Mouse (Mus musculus) C2C12 (cell line): Measurements from ENCODE around the gene Il6ra. TPM values are rescaled to one million over a fixed set of nuclear protein-coding genes. Genes with fewer than 3 reads are reported as not detected.

Source experiments
- H3K27me3 ChIP-seq: one replicate; pipeline ENCODE4 v1.6.1; 2011; ENCODE audit not compliant: control insufficient read depth, insufficient read depth, insufficient read length
- H3K36me3 ChIP-seq: one replicate; pipeline ENCODE4 v1.6.1; 2011; ENCODE audit not compliant: control insufficient read depth, insufficient read depth
- H3K4me3 ChIP-seq: one replicate; pipeline ENCODE4 v1.5.1; 2011; ENCODE audit warnings: mild to moderate bottlenecking, control low read depth; ENCODE audit not compliant: poor library complexity, insufficient read depth, severe bottlenecking
- H3K79me2 ChIP-seq: one replicate; pipeline ENCODE4 v1.6.1; 2011; ENCODE audit not compliant: control insufficient read depth, insufficient read depth
- H3K79me3 ChIP-seq: one replicate; pipeline ENCODE4 v1.6.1; 2011; ENCODE audit warnings: low read depth, control low read depth
- H3ac ChIP-seq: one replicate; pipeline ENCODE3; 2011; ENCODE audit warnings: low read depth; ENCODE audit not compliant: control insufficient read depth, insufficient read length
- CEBPB ChIP-seq: IDR thresholded peaks from one replicate; pipeline ENCODE4 v1.6.1; 2011; ENCODE audit warnings: low read depth, mild to moderate bottlenecking, control low read depth, moderate library complexity
- CTCF ChIP-seq: IDR thresholded peaks from one replicate; pipeline ENCODE4 v1.5.1; 2011; ENCODE audit not compliant: control insufficient read depth, insufficient read depth, insufficient read length
- FOSL1 ChIP-seq: IDR thresholded peaks from one replicate; pipeline ENCODE4 v1.8.0; 2011; ENCODE audit warnings: mild to moderate bottlenecking, low read length; ENCODE audit not compliant: poor library complexity, insufficient read depth, severe bottlenecking
- MAX ChIP-seq: IDR thresholded peaks from one replicate; pipeline ENCODE4 v1.6.1; 2011; ENCODE audit warnings: mild to moderate bottlenecking, control low read depth
- MYOD1 ChIP-seq: IDR thresholded peaks from one replicate; pipeline ENCODE4 v1.6.1; 2011; ENCODE audit warnings: low read depth; ENCODE audit not compliant: control insufficient read depth, insufficient read length
- MYOG ChIP-seq: IDR thresholded peaks from one replicate; pipeline ENCODE4 v1.6.1; 2011; ENCODE audit not compliant: control insufficient read depth, insufficient read length; ENCODE audit errors: extremely low read depth
- USF1 ChIP-seq: IDR thresholded peaks from one replicate; pipeline ENCODE4 v1.6.1; 2011; ENCODE audit warnings: low read depth, mild to moderate bottlenecking, control low read depth, moderate library complexity
- polyA plus RNA-seq: library from polyadenylated mRNA; unstranded; fragments of >200 nt; fragmentation: generic; extraction: Trizol; gene quantifications from one replicate; pipeline ENCODE4 v1.2.1, GENCODE M21; 2012; ENCODE audit warnings: missing spikeins

The Il6ra gene
- polyA plus RNA-seq, 1 experiment: 1.2 TPM

DNA sequence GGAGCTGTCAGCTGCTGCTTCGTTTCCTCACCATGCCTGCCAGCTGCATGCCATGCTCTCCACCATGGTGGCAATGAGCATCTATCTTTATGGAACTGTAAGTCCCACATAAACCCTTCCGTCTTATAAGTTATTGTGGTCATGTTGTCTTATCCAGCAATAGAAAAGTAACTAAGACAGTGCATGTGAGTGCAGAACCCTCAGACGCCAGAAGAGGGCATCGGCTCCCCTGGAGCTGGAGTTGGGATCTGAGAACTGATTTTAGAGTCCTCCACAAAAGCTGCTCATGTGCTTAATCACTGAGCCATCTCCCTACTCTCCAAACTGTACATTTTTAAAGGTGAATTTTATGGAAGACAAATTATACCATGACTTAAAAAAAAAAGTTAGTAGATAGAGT, 95.9 kb downstream of the Il6ra start:
- TF ChIP-seq USF1 (no peak), CEBPB (no peak), FOSL1 (no peak), CTCF (no peak), MYOD1 (no peak), MAX (no peak), MYOG (no peak)
- Histone ChIP-seq H3K4me3 (no peak overlapping the region), H3K79me3 (no peaks in the 10 kb centered on the region), H3ac (no peak overlapping the region), H3K36me3 (no peaks in the 10 kb centered on the region), H3K27me3 (peaks cover 56% of the 10 kb centered on the region), H3K79me2 (no peaks in the 10 kb centered on the region)

Other genes with a start within 250 kb of the Il6ra start
- 10.1 TPM for gene Adar, start 198.2 kb downstream of the Il6ra start, polyA plus RNA-seq
- gene Chrnb2, start 148.6 kb downstream of the Il6ra start, polyA plus RNA-seq: 0.21 TPM
- 49.2 TPM for gene Ube2q1, start 139.6 kb downstream of the Il6ra start, polyA plus RNA-seq
- not detected for gene She, start 81.8 kb downstream of the Il6ra start, polyA plus RNA-seq
- gene Atp8b2, start 50.3 kb upstream of the Il6ra start, polyA plus RNA-seq: 26.8 TPM
- gene Hax1, start 85.6 kb upstream of the Il6ra start, polyA plus RNA-seq: 296 TPM
- gene 4933434E20Rik, start 138.4 kb upstream of the Il6ra start, polyA plus RNA-seq: 67.6 TPM
- gene Ubap2l, start 139.4 kb upstream of the Il6ra start, polyA plus RNA-seq: 110 TPM
- 341 TPM for gene Tpm3, start 159.5 kb upstream of the Il6ra start, polyA plus RNA-seq
- gene Nup210l, start 190.9 kb upstream of the Il6ra start, polyA plus RNA-seq: 0.47 TPM